Mouse (Mus musculus) E14TG2a.4 (cell line): ENCODE results near the gene Zfp3.

Experiments
- H3K27me3 ChIP-seq: 2 replicates; pipeline ENCODE4 v1.6.1; 2014; ENCODE audit warnings: low read length, control low read depth; ENCODE audit not compliant: insufficient read depth
- H3K36me3 ChIP-seq: 2 replicates; pipeline ENCODE4 v1.6.1; 2014; ENCODE audit warnings: low read length, control low read depth; ENCODE audit not compliant: insufficient read depth
- H3K4me1 ChIP-seq: replicated peaks from 2 replicates; pipeline ENCODE4 v1.6.1; 2014; ENCODE audit warnings: low read depth, low read length, control low read depth
- H3K4me3 ChIP-seq: replicated peaks from 2 replicates; pipeline ENCODE4 v1.5.1; 2014; ENCODE audit warnings: mild to moderate bottlenecking, low read length
- H3K9me3 ChIP-seq: 2 replicates; pipeline ENCODE4 v1.6.1; 2014; ENCODE audit warnings: low read length, control low read depth
- CTCF ChIP-seq: conservative IDR thresholded peaks from 2 replicates; pipeline ENCODE4 v1.5.1; 2014; ENCODE audit warnings: low read length
- NANOG ChIP-seq: IDR thresholded peaks from 2 replicates; pipeline ENCODE4 v1.6.1; 2014; ENCODE audit warnings: borderline replicate concordance, low read length, mixed read lengths
- POU5F1 ChIP-seq: IDR thresholded peaks from 2 replicates; pipeline ENCODE4 v1.6.1; 2014; ENCODE audit warnings: low read length, borderline replicate concordance

The Zfp3 gene

DNA sequence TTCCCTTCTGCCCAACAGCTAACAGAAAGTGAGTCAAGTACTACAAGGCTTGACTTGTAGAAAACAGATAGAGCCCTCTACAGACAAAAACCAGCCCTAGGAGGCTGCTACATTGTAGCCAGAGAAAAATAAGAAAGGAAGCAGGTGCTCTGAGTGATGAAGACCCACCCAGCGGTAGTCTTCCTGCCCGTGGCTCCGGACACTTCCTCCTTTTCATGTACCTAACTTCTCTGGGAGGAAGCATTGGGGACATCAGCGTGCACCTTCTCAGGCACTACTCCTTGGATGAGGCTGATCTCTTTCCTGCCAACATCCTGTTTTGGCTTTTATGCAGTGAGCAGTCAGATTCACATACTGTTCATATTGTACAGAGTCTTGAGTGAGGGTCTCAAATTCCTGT, 42.7 kb downstream of the Zfp3 start:
- Histone ChIP-seq H3K9me3 (no peaks in the 10 kb centered on the region), H3K4me1 (0 out of 2 replicates have a peak, but pooled peaks cover 7% of the 10 kb centered on the region), H3K27me3 (peaks cover 8% of the 10 kb centered on the region; the same call in 1 of the 2 replicates), H3K36me3 (no peaks in the 10 kb centered on the region), H3K4me3 (no peak overlapping the region)
- TF ChIP-seq CTCF: no peak
- TF ChIP-seq POU5F1: no peak
- TF ChIP-seq NANOG: no peak

DNA sequence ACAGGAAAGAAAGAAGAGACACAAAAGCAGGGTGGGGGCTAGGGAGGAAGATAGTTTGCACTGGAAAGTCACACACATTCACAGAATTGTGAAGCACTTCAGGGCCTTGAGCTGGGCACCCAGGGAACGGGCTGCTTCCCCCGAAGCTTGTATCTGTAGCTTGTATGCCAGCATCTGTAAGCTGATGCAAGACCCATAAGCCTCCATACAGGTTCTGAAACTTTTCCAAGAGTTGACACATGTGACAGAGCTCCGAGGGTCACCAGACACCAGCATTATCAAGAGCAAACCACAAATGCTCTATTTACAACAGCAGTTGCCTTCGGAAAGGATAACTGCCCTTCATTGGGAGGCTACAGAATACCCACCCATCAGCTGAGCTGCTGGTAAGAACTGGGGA, 43.6 kb downstream of the Zfp3 start:
- H3K36me3 ChIP-seq: no peaks in the 10 kb centered on the region
- TF ChIP-seq CTCF: no peak
- TF ChIP-seq POU5F1: no peak
- H3K27me3 ChIP-seq: peaks cover 8% of the 10 kb centered on the region; the same call in 1 of the 2 replicates
- H3K9me3 ChIP-seq: no peaks in the 10 kb centered on the region
- 0 out of 2 replicates have a peak, but pooled peaks cover 7% of the 10 kb centered on the region for H3K4me1 ChIP-seq
- no peak overlapping the region for H3K4me3 ChIP-seq

DNA sequence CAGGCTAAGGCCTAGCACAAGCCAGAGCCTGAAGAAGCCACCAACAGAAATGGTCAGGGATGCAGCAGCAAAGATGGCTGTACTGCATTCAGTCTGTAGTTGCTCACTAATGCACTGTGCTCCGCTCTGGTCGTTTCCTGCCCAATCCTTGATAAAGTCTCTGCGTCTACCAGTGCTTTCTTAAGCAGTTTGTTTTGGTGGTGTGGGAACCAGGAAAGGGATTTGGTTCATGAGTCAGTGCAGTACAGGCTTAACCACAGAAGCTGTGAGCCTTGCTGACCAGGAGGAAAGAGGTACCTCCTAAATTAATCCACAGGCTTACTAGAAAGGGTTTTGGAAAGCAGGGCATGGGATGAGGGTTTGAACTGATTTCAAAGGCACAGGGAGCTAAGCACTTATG, 44.1 kb downstream of the Zfp3 start:
- Histone ChIP-seq H3K4me1 (0 out of 2 replicates have a peak, but pooled peaks cover 7% of the 10 kb centered on the region), H3K9me3 (no peaks in the 10 kb centered on the region), H3K4me3 (no peak overlapping the region), H3K27me3 (peaks cover 10% of the 10 kb centered on the region; the same call in 1 of the 2 replicates), H3K36me3 (no peaks in the 10 kb centered on the region)
- TF ChIP-seq NANOG: no peak
- TF ChIP-seq POU5F1: no peak
- no peak for TF ChIP-seq CTCF

DNA sequence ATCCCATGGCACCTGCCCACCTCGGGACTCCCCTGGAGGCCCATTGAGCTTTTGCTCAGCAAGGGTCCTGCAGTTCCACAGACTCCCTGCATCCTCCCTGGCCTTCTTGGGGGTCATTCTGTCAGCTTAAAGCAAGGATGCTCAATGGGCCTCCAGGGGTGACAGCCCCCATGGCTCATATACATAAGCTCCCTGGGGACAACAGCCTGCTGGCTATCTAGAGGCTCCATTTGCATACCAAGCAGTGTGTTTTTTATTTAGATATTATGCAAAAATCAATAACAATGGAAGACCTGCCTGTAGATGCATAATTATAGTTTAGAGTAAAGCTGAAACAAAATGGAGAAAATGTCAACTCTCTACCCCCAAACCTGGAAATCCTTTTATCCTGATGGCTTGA, 45.0 kb downstream of the Zfp3 start:
- Histone ChIP-seq H3K36me3 (no peaks in the 10 kb centered on the region), H3K4me1 (0 out of 2 replicates have a peak, but pooled peaks cover 7% of the 10 kb centered on the region)

DNA sequence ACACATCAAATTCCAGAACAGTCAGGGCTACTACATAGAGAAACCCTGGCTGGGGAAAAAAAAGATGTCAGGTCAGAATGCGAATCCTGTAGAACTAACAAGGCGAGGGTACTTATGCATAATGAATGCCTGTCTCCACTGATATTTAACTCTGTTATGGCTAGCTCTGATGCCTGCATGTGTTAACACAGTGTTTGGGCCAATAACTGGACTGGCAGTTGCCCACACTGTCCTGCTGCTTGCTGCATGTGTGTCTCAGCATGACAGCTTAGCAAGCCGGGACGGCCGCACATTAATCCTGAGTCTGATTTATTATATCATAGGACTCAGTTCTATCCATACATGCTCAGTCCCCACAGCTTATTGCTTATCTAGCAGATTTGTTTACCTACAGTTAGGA, 47.0 kb downstream of the Zfp3 start:
- no peaks in the 10 kb centered on the region for H3K36me3 ChIP-seq
- H3K4me1 ChIP-seq: 0 out of 2 replicates have a peak, but pooled peaks cover 10% of the 10 kb centered on the region
- TF ChIP-seq CTCF (no peak), NANOG (no peak), POU5F1 (no peak)
- no peak overlapping the region for H3K4me3 ChIP-seq
- no peaks in the 10 kb centered on the region for H3K9me3 ChIP-seq
- peaks cover 4% of the 10 kb centered on the region; the same call in 1 of the 2 replicates for H3K27me3 ChIP-seq

More for the DNA sequence above, 45.0 kb downstream of the Zfp3 start:
- Histone ChIP-seq H3K4me3 (no peak overlapping the region), H3K27me3 (peaks cover 12% of the 10 kb centered on the region; the same call in 1 of the 2 replicates), H3K9me3 (no peaks in the 10 kb centered on the region)
- no peak for TF ChIP-seq CTCF
- no peak for TF ChIP-seq POU5F1
- no peak for TF ChIP-seq NANOG

DNA sequence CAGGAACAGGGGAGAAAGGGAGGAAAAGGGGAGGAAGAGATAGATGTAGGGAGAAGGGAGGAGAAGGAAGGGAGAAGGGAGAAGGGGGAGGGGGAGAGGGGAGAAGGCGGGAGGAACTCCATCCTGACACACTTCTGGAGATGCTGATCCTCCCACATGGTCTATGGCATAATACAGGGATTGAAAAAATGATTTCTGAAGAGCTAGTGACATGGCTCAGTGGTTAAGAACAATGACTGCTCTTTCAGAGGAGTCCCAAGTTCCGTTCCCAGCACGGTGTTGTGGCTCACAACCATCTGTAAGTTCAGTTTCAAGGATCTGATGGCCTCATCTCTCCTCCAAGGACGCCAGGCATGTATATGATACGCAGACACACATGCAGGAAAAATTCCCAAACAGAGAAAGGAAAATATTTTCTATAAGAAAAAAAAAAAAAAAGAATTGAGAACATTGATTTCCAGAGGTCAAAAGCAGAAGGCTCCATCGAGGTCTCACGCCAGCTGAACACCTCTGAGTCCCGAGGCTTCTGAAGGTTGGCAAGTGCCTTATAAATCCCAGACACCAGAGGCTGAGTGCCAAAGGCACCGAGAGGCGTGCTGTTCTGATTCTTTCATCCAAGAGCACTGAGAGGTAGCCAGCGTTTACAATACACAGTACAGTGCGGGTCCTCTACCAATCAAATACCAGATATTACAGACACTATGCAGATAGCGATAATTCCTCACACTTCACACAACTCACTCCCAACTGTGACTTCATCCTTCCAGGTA, 47.6 kb downstream of the Zfp3 start:
- Histone ChIP-seq H3K9me3 (no peaks in the 10 kb centered on the region), H3K36me3 (no peaks in the 10 kb centered on the region), H3K4me3 (no peak overlapping the region), H3K27me3 (peaks cover 4% of the 10 kb centered on the region; the same call in 1 of the 2 replicates), H3K4me1 (0 out of 2 replicates have a peak, but pooled peaks cover 10% of the 10 kb centered on the region)
- TF ChIP-seq CTCF: no peak
- no peak for TF ChIP-seq POU5F1
- TF ChIP-seq NANOG: no peak

DNA sequence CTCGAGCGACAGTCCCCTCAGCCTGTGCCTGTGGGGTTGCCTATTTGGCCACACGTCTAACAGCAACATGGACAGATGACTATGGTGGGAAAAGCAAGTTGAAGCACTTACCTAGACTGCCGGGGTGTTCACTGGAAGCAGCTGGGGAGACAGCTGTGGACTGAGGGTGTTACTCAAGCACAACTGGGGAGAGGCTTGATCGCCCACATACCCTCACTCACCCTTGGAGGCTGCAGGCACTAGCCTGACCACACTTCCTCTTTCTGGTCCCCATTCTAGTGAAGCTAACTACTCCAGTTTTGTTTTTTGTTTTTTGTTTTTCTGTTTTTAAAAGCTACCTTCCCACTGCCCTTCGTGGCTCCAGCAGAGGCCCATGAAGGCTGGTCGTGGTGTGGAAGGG, 48.4 kb downstream of the Zfp3 start, which contains the start of gene Scimp:
Gene Scimp (minus strand): TSS at position 222 of the 400 bp plus-strand sequence.
- Histone ChIP-seq H3K4me3 (no peak within 1 kb of the TSS), H3K27me3 (peaks cover 4% of the 10 kb centered on the region; the same call in 1 of the 2 replicates), H3K4me1 (0 out of 2 replicates have a peak, but pooled peaks cover 10% of the 10 kb centered on the region), H3K9me3 (no peaks in the 10 kb centered on the region), H3K36me3 (no peaks in the 10 kb centered on the region)
- TF ChIP-seq POU5F1: no peak
- TF ChIP-seq NANOG: no peak
- no peak for TF ChIP-seq CTCF

DNA sequence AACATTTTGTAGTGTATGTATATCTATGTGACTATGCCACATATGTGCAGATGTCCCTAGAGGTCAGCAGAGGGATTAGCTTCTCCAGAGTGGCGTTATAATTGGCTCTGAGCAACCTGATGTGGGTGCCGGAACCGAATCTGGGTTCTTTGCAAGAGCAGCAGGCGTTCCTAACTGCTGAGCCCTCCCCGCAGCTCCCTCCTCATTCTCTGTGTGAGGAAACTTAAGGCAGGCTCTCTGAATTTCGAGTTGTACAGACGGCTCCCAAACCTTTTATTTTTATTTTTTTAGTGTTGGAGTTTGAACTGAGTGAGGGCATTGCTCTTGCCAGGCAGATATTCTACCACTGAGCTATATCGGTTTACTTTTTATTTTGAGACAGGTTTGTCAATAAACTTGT, 51.1 kb downstream of the Zfp3 start:
- no peaks in the 10 kb centered on the region for H3K36me3 ChIP-seq
- H3K4me1 ChIP-seq: 0 out of 2 replicates have a peak, but pooled peaks cover 4% of the 10 kb centered on the region
- no peak for TF ChIP-seq NANOG
- no peak for TF ChIP-seq POU5F1
- no peak for TF ChIP-seq CTCF
- no peak overlapping the region for H3K4me3 ChIP-seq
- H3K9me3 ChIP-seq: no peaks in the 10 kb centered on the region
- peaks cover 4% of the 10 kb centered on the region; the same call in 1 of the 2 replicates for H3K27me3 ChIP-seq
